Mouse (Mus musculus): ENCODE measurements around the gene Sdk1.

GRCm38 (mm10) chr5:141393846-141394245 is 152.6 kb downstream of the Sdk1 start:
- TF ChIP-seq CTCF (IDR thresholded peaks at IDR 0.05; ENCODE audit: low read depth, low read length) (no peak), POLR2A (IDR thresholded peaks at IDR 0.05; ENCODE audit: insufficient read depth, low read length) (no peak)
